Mouse (Mus musculus): ENCODE results near the gene Adgrg1. TPM values are rescaled to one million over a fixed set of nuclear protein-coding genes. Genes with fewer than 3 reads are reported as not detected.
"Not testable (repeated sequence)": the region's sequence is repeated elsewhere in the genome, so short reads cannot be mapped to it uniquely, and the experiment has no call there.

The Adgrg1 gene
- polyA plus RNA-seq, 1 experiment = 146 TPM

- no peak for DNase-seq
- TF ChIP-seq CTCF (IDR thresholded peaks at IDR 0.05; ENCODE audit: borderline replicate concordance, control insufficient read depth, extremely low read depth, insufficient read depth, low read length, poor library complexity) (no peak), POLR2A (IDR thresholded peaks at IDR 0.05; ENCODE audit: control insufficient read depth, extremely low read depth, insufficient read depth, low read length, poor library complexity) (no peak)
- WGBS = 38% methylated on average over 8 of the region's 8 CpGs
- peaks cover 28% of the 10 kb centered on the region for H3K4me1 ChIP-seq (replicated peaks; ENCODE audit: control insufficient read depth, insufficient read depth, low read length)
- no peaks in the 10 kb centered on the region for H3K36me3 ChIP-seq (ENCODE audit: control insufficient read depth, insufficient read depth, low read length)
- no peak overlapping the region for H3K27ac ChIP-seq (ENCODE audit: control insufficient read depth, insufficient read depth, low read length)
- H3K4me3 ChIP-seq (ENCODE audit: control insufficient read depth, insufficient read depth, low read length) = no peak overlapping the region
- H3K27me3 ChIP-seq (ENCODE audit: control insufficient read depth, insufficient read depth, low read length) = no peaks in the 10 kb centered on the region
Measured at GRCm38 (mm10) chr8:95023201-95023600, 48.6 kb downstream of the Adgrg1 start.

- WGBS = 43% methylated on average over 4 of the region's 4 CpGs
- no peak overlapping the region for H3K4me3 ChIP-seq (ENCODE audit: control insufficient read depth, insufficient read depth, low read length)
Measured at GRCm38 (mm10) chr8:95024387-95024786, 49.8 kb downstream of the Adgrg1 start.

GRCm38 (mm10) chr8:95025421-95025820, 50.9 kb downstream of the Adgrg1 start:
- Histone ChIP-seq H3K36me3 (ENCODE audit: control insufficient read depth, insufficient read depth, low read length) (no peaks in the 10 kb centered on the region), H3K4me3 (ENCODE audit: control insufficient read depth, insufficient read depth, low read length) (no peak overlapping the region), H3K27me3 (ENCODE audit: control insufficient read depth, insufficient read depth, low read length) (no peaks in the 10 kb centered on the region), H3K4me1 (replicated peaks; ENCODE audit: control insufficient read depth, insufficient read depth, low read length) (peaks cover 23% of the 10 kb centered on the region), H3K27ac (ENCODE audit: control insufficient read depth, insufficient read depth, low read length) (no peak overlapping the region)
- WGBS = 91% methylated on average over 2 of the region's 2 CpGs
- peak; percentile 38 for DNase-seq
- no peak for TF ChIP-seq CTCF (IDR thresholded peaks at IDR 0.05; ENCODE audit: borderline replicate concordance, control insufficient read depth, extremely low read depth, insufficient read depth, low read length, poor library complexity)
- TF ChIP-seq POLR2A (IDR thresholded peaks at IDR 0.05; ENCODE audit: control insufficient read depth, extremely low read depth, insufficient read depth, low read length, poor library complexity) = no peak

More at GRCm38 (mm10) chr8:95024387-95024786, 49.8 kb downstream of the Adgrg1 start:
- H3K27me3 ChIP-seq (ENCODE audit: control insufficient read depth, insufficient read depth, low read length) = no peaks in the 10 kb centered on the region
- no peaks in the 10 kb centered on the region for H3K36me3 ChIP-seq (ENCODE audit: control insufficient read depth, insufficient read depth, low read length)
- H3K4me1 ChIP-seq (replicated peaks; ENCODE audit: control insufficient read depth, insufficient read depth, low read length) = peaks cover 28% of the 10 kb centered on the region
- no peak for TF ChIP-seq POLR2A (IDR thresholded peaks at IDR 0.05; ENCODE audit: control insufficient read depth, extremely low read depth, insufficient read depth, low read length, poor library complexity)
- TF ChIP-seq CTCF (IDR thresholded peaks at IDR 0.05; ENCODE audit: borderline replicate concordance, control insufficient read depth, extremely low read depth, insufficient read depth, low read length, poor library complexity) = no peak
- no peak for DNase-seq
- H3K27ac ChIP-seq (ENCODE audit: control insufficient read depth, insufficient read depth, low read length) = peak overlapping the region; percentile 59

GRCm38 (mm10) chr8:95028391-95028790, 53.8 kb downstream of the Adgrg1 start:
- not testable (repeated sequence) for H3K36me3 ChIP-seq (ENCODE audit: control insufficient read depth, insufficient read depth, low read length); H3K27ac ChIP-seq (ENCODE audit: control insufficient read depth, insufficient read depth, low read length); H3K4me3 ChIP-seq (ENCODE audit: control insufficient read depth, insufficient read depth, low read length); DNase-seq; H3K27me3 ChIP-seq (ENCODE audit: control insufficient read depth, insufficient read depth, low read length); H3K4me1 ChIP-seq (replicated peaks; ENCODE audit: control insufficient read depth, insufficient read depth, low read length)
- WGBS = 97% methylated on average over 7 of the region's 7 CpGs

GRCm38 (mm10) chr8:95037106-95037925, 62.8 kb downstream of the Adgrg1 start:
- WGBS = 24% methylated on average over 7 of the region's 7 CpGs

GRCm38 (mm10) chr8:95041883-95042784, 67.6 kb downstream of the Adgrg1 start:
- TF ChIP-seq CTCF (IDR thresholded peaks at IDR 0.05; ENCODE audit: borderline replicate concordance, control insufficient read depth, extremely low read depth, insufficient read depth, low read length, poor library complexity) (no peak), POLR2A (IDR thresholded peaks at IDR 0.05; ENCODE audit: control insufficient read depth, extremely low read depth, insufficient read depth, low read length, poor library complexity) (no peak)
- Histone ChIP-seq H3K4me1 (replicated peaks; ENCODE audit: control insufficient read depth, insufficient read depth, low read length) (peaks cover 5% of the 10 kb centered on the region), H3K27ac (ENCODE audit: control insufficient read depth, insufficient read depth, low read length) (no peak overlapping the region), H3K27me3 (ENCODE audit: control insufficient read depth, insufficient read depth, low read length) (no peaks in the 10 kb centered on the region), H3K4me3 (ENCODE audit: control insufficient read depth, insufficient read depth, low read length) (no peak overlapping the region), H3K36me3 (ENCODE audit: control insufficient read depth, insufficient read depth, low read length) (no peaks in the 10 kb centered on the region)
- 91% methylated on average over 6 of the region's 6 CpGs for whole genome bisulfite sequencing
- DNase-seq = no peak

More at GRCm38 (mm10) chr8:95037106-95037925, 62.8 kb downstream of the Adgrg1 start:
- Histone ChIP-seq H3K27me3 (ENCODE audit: control insufficient read depth, insufficient read depth, low read length) (no peaks in the 10 kb centered on the region), H3K27ac (ENCODE audit: control insufficient read depth, insufficient read depth, low read length) (no peak overlapping the region), H3K4me3 (ENCODE audit: control insufficient read depth, insufficient read depth, low read length) (no peak overlapping the region), H3K36me3 (ENCODE audit: control insufficient read depth, insufficient read depth, low read length) (no peaks in the 10 kb centered on the region), H3K4me1 (replicated peaks; ENCODE audit: control insufficient read depth, insufficient read depth, low read length) (peaks cover 18% of the 10 kb centered on the region)
- DNase-seq = no peak
- TF ChIP-seq CTCF (IDR thresholded peaks at IDR 0.05; ENCODE audit: borderline replicate concordance, control insufficient read depth, extremely low read depth, insufficient read depth, low read length, poor library complexity) (no peak), POLR2A (IDR thresholded peaks at IDR 0.05; ENCODE audit: control insufficient read depth, extremely low read depth, insufficient read depth, low read length, poor library complexity) (no peak)

All from thymus, adult 2 months (tissue).